Mouse (Mus musculus): ENCODE measurements around the gene Galnt9.

The Galnt9 gene

DNA sequence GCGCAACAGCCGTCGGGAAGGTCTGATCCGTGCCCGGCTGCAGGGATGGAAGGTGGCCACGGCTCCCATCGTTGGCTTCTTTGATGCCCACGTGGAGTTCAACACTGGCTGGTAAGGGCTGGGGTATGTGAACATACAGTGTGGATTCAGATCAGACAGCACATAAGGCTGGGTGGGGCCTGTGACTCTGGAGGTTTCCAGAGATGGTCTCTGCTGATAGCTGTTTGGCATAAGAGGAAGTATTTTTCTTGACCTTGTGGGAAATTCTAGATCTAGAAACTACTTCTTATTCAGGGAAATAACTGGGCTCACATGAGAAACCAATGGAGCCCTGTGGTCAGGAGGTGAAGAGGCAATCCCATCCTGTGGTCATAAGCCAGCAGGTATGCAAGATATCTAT, 45.7 kb downstream of the Galnt9 start:
- in situ Hi-C loops (cut with MboI): no loop called here

GRCm38 (mm10) chr5:110594465-110594864, 50.3 kb downstream of the Galnt9 start:
- in situ Hi-C loops (cut with MboI): no loop called here

DNA sequence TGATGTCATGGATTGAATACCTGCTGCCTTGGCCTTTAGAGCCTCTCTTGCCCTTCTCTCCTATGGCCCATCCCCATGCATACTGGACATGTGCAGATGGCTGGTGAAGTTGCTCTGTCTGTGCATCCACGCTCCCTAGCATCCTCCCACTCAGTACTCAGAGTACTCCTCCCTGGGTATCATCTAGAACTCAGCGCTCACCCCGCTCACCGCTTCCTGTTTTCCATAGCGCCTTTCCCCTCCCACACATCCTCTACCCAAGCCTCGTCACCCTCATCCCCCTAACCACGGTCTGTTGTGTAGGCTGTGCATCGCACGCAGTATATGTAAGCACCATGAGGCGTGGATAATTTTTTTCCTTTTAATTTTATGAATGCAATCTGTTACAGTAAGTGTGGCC, 51.2 kb downstream of the Galnt9 start:
- in situ Hi-C loops (cut with MboI): no loop called here

GRCm38 (mm10) chr5:110596086-110596780, 52.1 kb downstream of the Galnt9 start:
- in situ Hi-C loops (cut with MboI): no loop called here

DNA sequence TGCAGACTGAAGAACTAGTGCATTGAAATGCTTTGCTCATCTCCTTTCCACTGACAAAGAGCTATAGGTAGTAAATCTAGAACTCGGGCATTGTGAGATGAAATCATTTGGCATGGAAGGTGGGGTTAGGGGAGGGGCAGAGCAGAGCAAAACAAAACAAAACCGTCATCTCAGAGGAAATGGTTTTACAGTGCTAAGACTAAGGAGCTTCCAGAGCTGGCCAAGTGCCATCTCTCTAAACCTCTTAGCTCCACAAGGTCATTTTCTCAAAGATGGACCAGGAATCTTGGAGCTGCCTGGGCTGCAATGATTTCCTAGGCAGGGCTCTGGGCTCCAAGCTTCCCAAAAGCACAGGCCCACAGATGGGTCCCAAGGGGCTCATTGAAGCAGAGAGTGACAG, 53.3 kb downstream of the Galnt9 start:
- in situ Hi-C loops (cut with MboI): no loop called here

GRCm38 (mm10) chr5:110598298-110599095, 54.3 kb downstream of the Galnt9 start:
- in situ Hi-C loops (cut with MboI): no loop called here

GRCm38 (mm10) chr5:110603016-110603685, 59.0 kb downstream of the Galnt9 start:
- in situ Hi-C loops (cut with MboI): no loop called here

DNA sequence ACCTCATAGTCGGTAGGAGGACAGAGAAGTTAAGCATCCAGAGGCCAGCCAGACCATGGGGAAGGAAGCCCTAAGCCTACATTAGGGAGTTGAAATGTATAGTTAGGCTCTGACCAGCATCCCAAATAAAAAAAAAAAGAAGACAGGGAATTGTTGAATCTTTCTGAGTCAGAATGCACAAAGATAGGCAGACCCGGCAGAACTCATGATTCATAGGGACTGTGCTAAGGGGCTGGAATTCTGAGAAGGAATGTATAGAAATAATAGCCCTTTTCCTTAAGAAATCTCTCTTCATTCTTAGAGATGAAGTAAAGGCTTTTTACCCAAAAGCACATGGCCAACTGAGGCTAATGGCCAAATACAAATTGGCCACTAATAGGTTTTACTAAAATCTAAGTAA, 60.2 kb downstream of the Galnt9 start:
- in situ Hi-C loops (cut with MboI): no loop called here

DNA sequence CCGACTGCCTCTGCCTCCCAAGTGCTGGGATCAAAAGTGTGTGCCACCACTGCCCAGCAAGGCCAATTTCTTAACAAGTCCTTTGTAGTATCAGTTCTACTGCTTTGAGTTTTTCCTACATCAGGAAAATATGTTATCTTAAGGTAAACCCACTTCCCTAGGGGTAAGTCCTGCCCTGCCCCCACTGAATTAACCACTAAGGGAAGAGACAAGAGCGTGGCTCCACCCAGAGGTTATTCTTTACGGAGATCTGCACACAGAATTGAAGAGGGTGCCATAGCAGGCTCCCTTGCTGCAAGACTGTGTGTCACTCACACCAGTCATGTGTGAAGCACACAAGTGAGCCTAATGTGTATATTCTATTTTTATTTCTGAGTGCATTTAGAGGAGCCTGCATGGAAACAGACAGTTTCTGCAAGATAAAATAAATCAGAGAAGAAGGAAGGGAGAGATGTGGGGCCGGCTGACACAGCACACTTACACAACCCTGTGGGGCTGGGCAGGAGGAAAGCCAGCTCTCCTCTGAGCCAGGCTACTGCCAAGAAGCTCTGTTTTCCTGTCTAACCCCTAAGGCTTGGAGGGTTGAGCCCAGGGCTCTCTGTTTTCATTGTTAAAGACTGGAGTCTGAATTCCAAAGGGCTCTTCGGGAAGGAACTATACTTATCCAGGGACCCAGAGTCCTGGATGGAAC, 61.5 kb downstream of the Galnt9 start:
- in situ Hi-C loops (cut with MboI): no loop called here

DNA sequence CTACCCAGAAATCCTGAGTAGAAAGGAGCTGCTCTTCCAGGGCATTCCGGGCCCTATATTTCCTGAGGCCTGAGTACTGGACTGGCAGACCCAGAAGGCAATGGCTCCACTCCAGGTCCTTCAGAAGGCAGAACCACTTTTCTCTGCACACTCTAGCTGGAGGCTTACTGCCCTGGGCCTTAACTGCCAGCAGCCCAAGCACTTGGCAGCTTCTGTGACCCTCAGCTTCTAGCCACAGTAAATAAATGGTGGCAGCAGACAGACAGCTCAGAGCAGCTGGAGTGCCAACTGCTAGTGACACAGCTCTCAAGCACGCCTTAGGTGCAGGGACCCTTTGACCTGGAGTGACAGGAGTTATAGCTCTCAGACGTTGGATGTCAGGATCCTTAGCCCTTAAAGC, 63.6 kb downstream of the Galnt9 start:
- in situ Hi-C loops (cut with MboI): no loop called here

GRCm38 (mm10) chr5:110608336-110608735, 64.2 kb downstream of the Galnt9 start:
- in situ Hi-C loops (cut with MboI): no loop called here

DNA sequence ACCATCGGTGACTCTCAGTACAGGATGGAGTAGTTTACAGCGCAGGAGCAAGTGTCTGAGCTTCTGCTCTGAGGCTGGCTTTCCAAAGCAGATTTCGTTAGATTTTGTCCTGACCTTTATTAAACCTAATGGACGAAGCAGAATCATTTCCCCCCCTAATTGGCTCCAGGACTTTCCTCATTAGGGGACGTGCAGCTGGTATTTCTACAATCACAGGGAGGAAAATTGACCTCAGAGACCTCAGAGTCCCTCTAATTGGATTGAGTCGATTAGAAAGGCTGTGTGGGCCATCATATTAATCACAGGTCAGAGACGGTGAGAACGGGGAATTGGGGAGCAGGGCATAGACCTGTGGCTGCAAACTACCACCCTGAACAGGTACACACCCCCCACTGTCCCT, 64.8 kb downstream of the Galnt9 start:
- in situ Hi-C loops (cut with MboI): no loop called here

DNA sequence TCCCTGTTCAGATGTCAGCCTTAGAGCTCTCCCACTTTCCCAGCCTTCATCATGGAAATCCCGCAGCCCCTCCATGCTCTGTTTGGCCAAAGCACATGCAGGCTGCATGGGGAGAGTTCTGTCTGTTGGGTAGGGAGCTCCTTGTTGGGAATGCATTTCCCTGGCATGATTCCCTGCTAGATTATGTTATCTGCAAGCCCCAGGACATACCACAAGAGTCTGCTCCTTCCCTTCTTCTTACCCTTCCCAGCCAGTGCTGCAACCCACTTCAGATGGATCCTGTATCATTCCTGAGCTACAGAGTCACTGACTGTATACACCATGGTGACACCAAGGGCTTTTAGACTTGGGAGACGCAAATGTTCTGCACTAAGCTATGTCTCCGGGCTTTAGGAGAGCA, 65.3 kb downstream of the Galnt9 start:
- in situ Hi-C loops (cut with MboI): no loop called here

DNA sequence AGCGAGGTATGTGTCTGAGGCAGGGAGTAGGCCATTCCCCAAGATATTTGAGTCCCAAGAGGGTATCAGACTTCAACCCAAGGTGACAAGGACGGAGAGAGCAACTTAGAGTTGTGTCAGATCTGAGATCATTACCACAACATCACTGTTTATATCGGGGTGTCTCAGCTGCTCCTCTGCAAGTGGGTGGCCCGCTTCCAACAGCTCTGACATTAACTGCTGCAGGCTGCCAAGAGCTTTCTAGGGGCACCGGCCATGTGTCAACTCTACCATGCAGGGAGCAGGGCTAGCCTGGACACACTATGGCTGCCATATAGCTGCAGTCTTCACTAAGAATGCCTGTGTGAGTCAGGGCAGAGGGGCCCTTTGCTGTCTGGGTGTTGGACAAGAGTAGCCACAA, 65.7 kb downstream of the Galnt9 start:
- in situ Hi-C loops (cut with MboI): no loop called here

GRCm38 (mm10) chr5:110610484-110610883, 66.3 kb downstream of the Galnt9 start:
- in situ Hi-C loops (cut with MboI): no loop called here

DNA sequence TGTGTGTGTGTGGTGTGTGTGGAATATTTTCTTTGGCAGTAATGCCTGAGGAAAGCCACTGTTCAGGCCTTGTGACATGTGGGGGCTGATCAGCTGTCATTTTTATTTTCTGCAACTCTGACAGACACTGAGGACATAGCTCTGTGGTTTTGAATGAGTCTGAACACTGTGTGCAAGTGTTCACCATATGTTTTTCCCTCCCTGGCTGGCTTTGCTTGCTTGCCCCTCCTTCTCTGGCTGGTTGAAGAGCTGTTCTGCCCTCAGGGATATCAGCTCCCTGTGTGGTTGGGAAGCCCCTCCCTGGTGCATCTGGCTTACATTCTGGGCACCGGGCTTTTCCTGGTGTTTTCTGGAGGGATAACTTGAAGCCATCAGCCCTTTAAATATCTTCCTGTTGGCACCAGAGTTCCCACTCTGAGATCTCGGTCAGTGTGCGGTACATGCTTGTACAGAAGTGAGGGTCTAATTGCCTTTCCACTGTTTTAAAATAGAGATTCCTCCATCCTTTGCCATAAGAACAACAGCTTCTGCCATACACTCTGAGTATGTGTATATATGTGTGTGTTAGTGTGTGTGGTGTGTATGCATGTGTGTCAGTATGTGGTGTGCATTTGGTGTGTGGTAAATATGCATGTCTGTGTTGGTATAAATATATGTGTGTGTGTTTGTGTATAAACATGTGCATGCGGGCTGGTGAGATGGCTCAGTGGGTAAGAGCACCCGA, 67.4 kb downstream of the Galnt9 start:
- in situ Hi-C loops (cut with MboI): no loop called here

DNA sequence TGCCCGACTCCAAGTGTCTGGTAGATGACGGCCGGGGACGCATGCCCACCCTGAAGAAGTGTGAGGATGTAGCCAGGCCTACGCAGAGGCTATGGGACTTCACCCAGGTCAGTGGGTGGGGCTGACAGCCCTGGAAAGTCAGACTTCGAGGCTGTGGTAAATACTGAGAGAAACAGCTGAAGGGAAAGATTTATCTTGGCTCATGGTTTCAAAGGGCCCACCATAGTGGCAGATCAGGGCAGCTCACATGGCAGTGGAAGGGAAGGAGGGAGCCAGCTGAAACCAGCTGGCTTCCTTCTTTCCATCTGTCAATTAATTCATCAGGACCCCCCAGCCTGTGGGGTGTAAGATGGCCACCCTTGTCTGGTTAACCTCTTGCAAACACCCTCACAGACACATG, 75.1 kb downstream of the Galnt9 start:
- in situ Hi-C loops (cut with MboI): no loop called here

DNA sequence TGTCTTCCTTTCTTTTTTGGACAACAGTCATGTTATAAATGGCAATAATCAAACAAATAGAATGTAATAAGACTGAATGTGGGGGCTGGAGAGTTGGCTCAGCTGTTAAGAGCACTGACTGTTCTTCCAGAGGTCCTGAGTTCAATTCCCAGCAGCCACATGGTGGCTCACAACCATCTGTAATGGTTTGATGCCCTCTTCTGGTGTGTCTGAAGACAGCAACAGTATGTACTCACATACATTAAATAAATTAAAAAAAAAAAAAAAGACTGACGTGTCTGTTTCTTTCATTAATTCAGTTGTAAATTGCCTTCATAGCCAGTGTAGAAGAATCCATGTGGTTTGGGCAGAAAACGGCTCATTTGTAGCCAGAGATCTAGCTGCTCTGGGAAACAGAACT, 80.2 kb downstream of the Galnt9 start:
- in situ Hi-C loops (cut with MboI): no loop called here

GRCm38 (mm10) chr5:110627351-110627750, 83.2 kb downstream of the Galnt9 start:
- in situ Hi-C loops (cut with MboI): no loop called here

GRCm38 (mm10) chr5:110628156-110628555, 84.0 kb downstream of the Galnt9 start:
- in situ Hi-C loops (cut with MboI): no loop called here

- in situ Hi-C loops (cut with MboI): no loop called here
These were observed 85.5 kb downstream of the Galnt9 start for GRCm38 (mm10) chr5:110629525-110630120.
